Mouse (Mus musculus) right cerebral cortex, postnatal 36 days (tissue): ENCODE measurements around the gene Cep128.

Experiments
- DNase-seq, 2 experiments: peaks; one replicate each; pipeline ENCODE4 v3.0.0; 2022; ENCODE audit warnings: low spot score in 2 of 2, mixed read lengths in 1 of 2

Cep128 gene

DNA sequence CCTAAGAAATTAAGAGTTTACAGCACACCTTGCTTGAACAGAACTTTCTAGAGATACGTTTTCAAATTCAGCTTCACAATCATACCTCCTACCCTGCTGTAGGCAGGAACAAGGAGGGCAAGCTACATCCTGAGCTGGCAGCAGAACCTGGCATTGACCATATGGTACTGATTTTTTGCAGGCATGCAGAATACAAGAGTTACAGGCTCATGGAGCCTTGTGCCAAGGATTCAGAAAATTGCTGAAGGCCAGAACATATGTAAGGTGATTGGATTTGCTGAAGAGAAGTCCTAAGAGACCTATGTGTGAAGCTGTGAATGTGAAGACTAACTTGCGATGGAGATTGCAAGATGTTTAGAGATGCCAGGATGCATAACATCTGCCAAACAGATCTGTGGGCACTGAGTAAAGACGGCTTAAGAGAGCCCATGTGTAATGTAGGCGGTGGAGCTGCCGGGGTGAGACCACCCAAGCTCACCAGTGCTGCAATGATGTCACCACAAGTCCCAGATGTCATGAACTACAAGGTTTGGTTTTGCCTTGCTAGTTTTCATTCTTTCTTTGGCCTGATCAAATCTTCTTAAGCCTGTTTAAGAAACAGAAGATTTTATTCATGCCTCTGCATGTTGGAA, 422.7 kb downstream of the Cep128 start:
- DNase-seq = no peak

DNA sequence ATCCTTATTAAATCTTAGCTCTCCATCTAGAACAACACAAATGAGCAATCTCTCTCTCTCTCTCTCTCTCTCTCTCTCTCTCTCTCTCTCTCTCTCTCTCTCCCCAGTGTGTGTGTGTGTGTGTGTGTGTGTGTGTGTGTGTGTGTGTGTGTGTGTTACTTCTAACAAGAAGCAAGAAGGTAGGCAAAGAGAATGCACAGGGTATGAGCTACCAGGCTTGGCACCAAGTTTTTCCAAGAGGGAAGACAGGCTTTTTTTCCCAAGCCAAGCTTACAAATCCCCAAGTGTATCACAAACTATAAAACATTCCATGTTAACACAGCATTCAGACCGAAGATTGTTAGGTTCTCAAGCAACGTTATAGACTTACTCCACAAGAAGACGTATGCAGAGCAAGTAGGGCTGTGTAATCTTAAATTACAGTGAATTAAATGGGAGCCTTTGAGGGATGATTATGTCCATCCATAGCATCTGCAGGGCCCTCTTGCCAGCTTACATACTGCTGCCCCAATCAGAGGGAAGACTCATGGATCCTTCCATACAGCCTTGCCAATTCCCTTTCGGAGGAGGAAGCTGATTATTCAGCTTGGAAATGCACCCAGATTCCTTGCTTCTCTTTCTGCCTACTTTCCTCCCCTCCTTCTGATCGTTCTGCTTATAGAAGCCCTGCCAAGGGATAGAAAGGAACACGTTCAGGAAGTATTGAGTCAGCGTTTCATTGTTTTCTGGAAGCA, 429.3 kb downstream of the Cep128 start:
- no peak for DNase-seq
